Mouse (Mus musculus) Muller cell, postnatal 12 days (primary cell): ENCODE results near the gene Ncan.
"Not testable (repeated sequence)": the region's sequence is repeated elsewhere in the genome, so short reads cannot be mapped to it uniquely, and the experiment has no call there.

ENCODE experiments used
- DNase-seq: peaks from one replicate; pipeline ENCODE4 v3.0.0-alpha.2; 2015; ENCODE audit errors: inconsistent ontology term

Ncan gene

GRCm38 (mm10) chr8:70084191-70085065, 36.2 kb downstream of the Ncan start:
- DNase-seq: peak; percentile 44

- peak; percentile 63 for DNase-seq
Observed at GRCm38 (mm10) chr8:70083285-70083684, 37.4 kb downstream of the Ncan start, which contains the start of gene Hapln4. Gene Hapln4 (plus strand): TSS chr8:70083457.

GRCm38 (mm10) chr8:70081976-70082375, 38.7 kb downstream of the Ncan start:
- no peak for DNase-seq

GRCm38 (mm10) chr8:70073682-70074081, 47.0 kb downstream of the Ncan start:
- DNase-seq: no peak

GRCm38 (mm10) chr8:70073120-70073519, 47.6 kb downstream of the Ncan start:
- no peak for DNase-seq

- no peak for DNase-seq
Observed at GRCm38 (mm10) chr8:70072441-70073069, 48.1 kb downstream of the Ncan start, which contains the start of gene Tm6sf2. Gene Tm6sf2 (plus strand): TSS chr8:70072924.

GRCm38 (mm10) chr8:70071836-70072440, 48.7 kb downstream of the Ncan start:
- DNase-seq: no peak

GRCm38 (mm10) chr8:70057721-70058120, 63.0 kb downstream of the Ncan start:
- DNase-seq: no peak

GRCm38 (mm10) chr8:70050434-70050833, 70.2 kb downstream of the Ncan start:
- DNase-seq: not testable (repeated sequence)

GRCm38 (mm10) chr8:70049662-70050061, 71.0 kb downstream of the Ncan start:
- no peak for DNase-seq

- no peak for DNase-seq
Observed at GRCm38 (mm10) chr8:70043996-70044395, 76.7 kb downstream of the Ncan start.
